Mouse (Mus musculus) stomach, postnatal 0 days (tissue): ENCODE results near the gene L2hgdh. TPM values are rescaled to one million over a fixed set of nuclear protein-coding genes. Genes with fewer than 3 reads are reported as not detected.

Experiments
- ATAC-seq: fragments of 200-750 bp; cut with Nextera tagmentation; 2 replicates; pipeline ENCODE4 v1.8.0; 2017; ENCODE audit not compliant: low FRiP score, low TSS enrichment
- DNase-seq: peaks from one replicate; pipeline ENCODE4 v3.0.0-alpha.2; 2016; ENCODE audit warnings: low spot score
- H3K27ac ChIP-seq: fragments of 300-500 bp; sonication (generic); replicated peaks from 2 replicates; pipeline ENCODE4 v1.5.1; 2014; ENCODE audit warnings: mild to moderate bottlenecking, control low read depth
- H3K27me3 ChIP-seq: fragments of 300-500 bp; sonication (generic); 2 replicates; pipeline ENCODE4 v1.6.1; 2014; ENCODE audit warnings: low read length; ENCODE audit not compliant: control insufficient read depth, insufficient read depth
- H3K36me3 ChIP-seq: fragments of 300-500 bp; sonication (generic); 2 replicates; pipeline ENCODE4 v1.6.1; 2014; ENCODE audit warnings: low read length, mixed read lengths; ENCODE audit not compliant: control insufficient read depth, insufficient read depth
- H3K4me1 ChIP-seq: fragments of 300-500 bp; sonication (generic); replicated peaks from 2 replicates; pipeline ENCODE4 v1.6.1; 2014; ENCODE audit warnings: antibody characterized with exemption; ENCODE audit not compliant: control insufficient read depth, insufficient read depth
- H3K4me2 ChIP-seq: fragments of 300-500 bp; sonication (generic); replicated peaks from 2 replicates; pipeline ENCODE4 v1.6.1; 2014; ENCODE audit warnings: low read depth, mild to moderate bottlenecking, control low read depth, moderate library complexity
- H3K4me3 ChIP-seq: fragments of 300-500 bp; sonication (generic); 2 replicates; pipeline ENCODE4 v1.5.1; 2014; ENCODE audit warnings: low read depth, low read length, control low read depth
- H3K9ac ChIP-seq: fragments of 300-500 bp; sonication (generic); 2 replicates; pipeline ENCODE4 v1.6.1; 2014; ENCODE audit warnings: mild to moderate bottlenecking, low read length, control low read depth, mixed read lengths
- H3K9me3 ChIP-seq: fragments of 300-500 bp; sonication (generic); 2 replicates; pipeline ENCODE4 v1.6.1; 2016; ENCODE audit warnings: low read length; ENCODE audit not compliant: control insufficient read depth
- CTCF ChIP-seq: IDR thresholded peaks from 2 replicates; pipeline ENCODE4 v1.5.1; 2016; ENCODE audit warnings: antibody characterized with exemption, low read depth, mild to moderate bottlenecking, moderate library complexity
- EP300 ChIP-seq: optimal IDR thresholded peaks from 2 replicates; pipeline ENCODE3; 2016; ENCODE audit warnings: antibody characterized with exemption
- WGBS: fragments of 180-500 bp; shearing (Covaris S2); extraction: QIAGEN DNeasy Blood & Tissue Kit; methylation state at CpG from one replicate; pipeline ENCODE4 v1.1.7; 2014; 5-methylcytosine and 5-hydroxymethylcytosine counted together
- polyA plus RNA-seq: library from polyadenylated mRNA; unstranded; fragments of >200 nt; fragmentation: Nextera tagmentation; extraction: Ambion mirVana; gene quantifications from 2 replicates; pipeline ENCODE4 v1.2.1, GENCODE M21; 2015

The L2hgdh gene
- polyA plus RNA-seq, 1 experiment from 2014 or later: 11.5 TPM

- ATAC-seq: no peak
- Histone ChIP-seq H3K4me1 (no peaks in the 10 kb centered on the region), H3K27ac (no peak overlapping the region), H3K27me3 (no peaks in the 10 kb centered on the region), H3K4me3 (no peak overlapping the region), H3K9ac (no peak overlapping the region), H3K9me3 (no peaks in the 10 kb centered on the region), H3K36me3 (no peaks in the 10 kb centered on the region), H3K4me2 (no peak overlapping the region)
- no peak for TF ChIP-seq EP300
- TF ChIP-seq CTCF: no peak
- DNase-seq: no peak
- 69% methylated on average over 3 of the region's 3 CpGs for whole genome bisulfite sequencing
These were observed 9.2 kb upstream of the L2hgdh start for GRCm38 (mm10) chr12:69733923-69734322.

GRCm38 (mm10) chr12:69733518-69733917 is 8.8 kb upstream of the L2hgdh start:
- TF ChIP-seq EP300: no peak
- TF ChIP-seq CTCF: peak; percentile 84
- 0 out of 2 replicates have a peak, but pooled peaks have one; percentile 70 for ATAC-seq
- H3K4me1 ChIP-seq: no peaks in the 10 kb centered on the region
- no peak overlapping the region for H3K27ac ChIP-seq
- H3K4me3 ChIP-seq: no peak overlapping the region
- DNase-seq: no peak
- no peak overlapping the region for H3K9ac ChIP-seq
- no peak overlapping the region for H3K4me2 ChIP-seq
- H3K27me3 ChIP-seq: no peaks in the 10 kb centered on the region
- WGBS: 0% methylated on average over 2 of the region's 2 CpGs
- no peaks in the 10 kb centered on the region for H3K36me3 ChIP-seq
- H3K9me3 ChIP-seq: no peaks in the 10 kb centered on the region

- 52% methylated on average over 5 of the region's 5 CpGs for WGBS
- DNase-seq (no peak), ATAC-seq (no peak)
- Histone ChIP-seq H3K36me3 (no peaks in the 10 kb centered on the region), H3K4me2 (no peak overlapping the region), H3K9ac (no peak overlapping the region), H3K27me3 (no peaks in the 10 kb centered on the region), H3K4me1 (no peaks in the 10 kb centered on the region), H3K4me3 (no peak overlapping the region), H3K9me3 (no peaks in the 10 kb centered on the region), H3K27ac (no peak overlapping the region)
- no peak for TF ChIP-seq EP300
- TF ChIP-seq CTCF: no peak
These were observed 7.5 kb upstream of the L2hgdh start for GRCm38 (mm10) chr12:69732221-69732620.

GRCm38 (mm10) chr12:69730306-69730705 is 5.6 kb upstream of the L2hgdh start:
- no peaks in the 10 kb centered on the region for H3K9me3 ChIP-seq
- no peak for DNase-seq
- no peak overlapping the region for H3K4me3 ChIP-seq
- no peaks in the 10 kb centered on the region for H3K4me1 ChIP-seq
- no peak overlapping the region for H3K9ac ChIP-seq
- H3K36me3 ChIP-seq: no peaks in the 10 kb centered on the region
- ATAC-seq: no peak
- TF ChIP-seq EP300: no peak
- TF ChIP-seq CTCF: no peak
- no peaks in the 10 kb centered on the region for H3K27me3 ChIP-seq
- no peak overlapping the region for H3K27ac ChIP-seq
- 90% methylated on average over 1 of the region's 1 CpGs for WGBS
- no peak overlapping the region for H3K4me2 ChIP-seq

- no peak for DNase-seq
- WGBS: 90% methylated on average over 1 of the region's 1 CpGs
- H3K4me1 ChIP-seq: no peaks in the 10 kb centered on the region
- no peaks in the 10 kb centered on the region for H3K27me3 ChIP-seq
- H3K4me3 ChIP-seq: no peak overlapping the region
- no peaks in the 10 kb centered on the region for H3K36me3 ChIP-seq
- ATAC-seq: no peak
- no peak overlapping the region for H3K9ac ChIP-seq
- H3K27ac ChIP-seq: no peak overlapping the region
- TF ChIP-seq EP300: no peak
- no peak for TF ChIP-seq CTCF
- H3K4me2 ChIP-seq: no peak overlapping the region
- no peaks in the 10 kb centered on the region for H3K9me3 ChIP-seq
These were observed 4.6 kb upstream of the L2hgdh start for GRCm38 (mm10) chr12:69729246-69729645.

DNA sequence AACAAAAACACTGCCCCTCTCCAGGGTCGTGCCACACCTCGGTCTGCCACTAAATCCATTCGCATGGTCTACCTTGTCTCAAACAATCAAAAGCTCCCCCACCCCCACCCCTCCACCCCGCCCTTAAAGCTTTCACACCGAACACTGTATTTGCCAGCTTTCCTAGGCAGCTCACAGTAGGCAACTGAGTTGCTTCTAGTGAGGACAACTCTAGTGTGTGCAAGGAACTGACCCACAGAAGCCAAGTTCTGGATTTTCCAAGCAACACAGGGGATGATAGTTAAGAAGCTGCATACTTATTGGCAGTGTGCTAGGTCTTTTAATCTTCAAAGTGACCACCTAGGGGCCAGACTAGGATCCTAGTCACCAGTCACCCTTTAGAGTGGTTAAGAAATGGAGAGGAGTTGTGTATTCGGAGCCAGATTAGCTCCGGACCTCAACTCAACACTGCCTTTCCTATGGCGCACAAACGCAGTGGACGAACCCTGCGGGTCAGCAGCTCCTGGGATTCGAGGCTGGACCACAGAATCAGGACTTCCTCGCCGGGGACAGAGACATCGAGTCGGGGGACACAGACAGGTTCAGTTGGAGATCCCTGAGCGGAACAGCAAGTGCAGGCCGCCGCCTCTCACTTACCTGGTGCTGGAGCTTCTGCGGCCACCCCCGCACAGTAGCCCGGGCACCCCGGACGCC is 509 bp downstream of the L2hgdh start:
- 3% methylated on average over 24 of the region's 24 CpGs for WGBS
- ATAC-seq: peak; percentile 8; the same call in 1 of the 2 replicates

More for the DNA sequence above, 509 bp downstream of the L2hgdh start:
- Histone ChIP-seq H3K4me1 (no peaks in the 10 kb centered on the region), H3K4me3 (peak overlapping the region; percentile 72), H3K36me3 (0 out of 2 replicates have a peak, but pooled peaks cover 3% of the 10 kb centered on the region), H3K9ac (peak overlapping the region; percentile 74), H3K9me3 (no peaks in the 10 kb centered on the region), H3K4me2 (peak overlapping the region; percentile 88), H3K27ac (peak overlapping the region; percentile 24; the same call in 1 of the 2 replicates), H3K27me3 (no peaks in the 10 kb centered on the region)
- TF ChIP-seq CTCF (no peak), EP300 (no peak)
- DNase-seq: peak; percentile 23
